Mouse (Mus musculus) midbrain, embryonic 14.5 days (tissue): ENCODE data around the gene Pla2g4c. TPM values are rescaled to one million over a fixed set of nuclear protein-coding genes. Genes with fewer than 3 reads are reported as not detected.
"Not testable (repeated sequence)": the region's sequence is repeated elsewhere in the genome, so short reads cannot be mapped to it uniquely, and the experiment has no call there.

ENCODE experiments used
- ATAC-seq: fragments of 200-750 bp; cut with Nextera tagmentation; 2 replicates; pipeline ENCODE4 v1.8.0; 2017; ENCODE audit warnings: moderate number of reproducible peaks, moderate library complexity; ENCODE audit not compliant: low FRiP score, low TSS enrichment
- DNase-seq: peaks from one replicate; pipeline ENCODE4 v3.0.0-alpha.2; 2015
- H3K27ac ChIP-seq: fragments of 300-500 bp; sonication (generic); replicated peaks from 2 replicates; pipeline ENCODE4 v1.5.1; 2014; ENCODE audit warnings: mild to moderate bottlenecking, low read depth, low read length, moderate library complexity
- H3K27me3 ChIP-seq: fragments of 300-500 bp; sonication (generic); 2 replicates; pipeline ENCODE4 v1.6.1; 2014; ENCODE audit warnings: low read length, control low read depth, mixed read lengths; ENCODE audit not compliant: control insufficient read depth, insufficient read depth
- H3K36me3 ChIP-seq: fragments of 300-500 bp; sonication (generic); 2 replicates; pipeline ENCODE4 v1.6.1; 2014; ENCODE audit warnings: low read length, control low read depth; ENCODE audit not compliant: control insufficient read depth, insufficient read depth
- H3K4me1 ChIP-seq: fragments of 300-500 bp; sonication (generic); 2 replicates; pipeline ENCODE4 v1.6.1; 2014; ENCODE audit warnings: mild to moderate bottlenecking, antibody characterized with exemption, low read length, control low read depth; ENCODE audit not compliant: control insufficient read depth, insufficient read depth
- H3K4me2 ChIP-seq: fragments of 300-500 bp; sonication (generic); 2 replicates; pipeline ENCODE4 v1.6.1; 2014; ENCODE audit warnings: mild to moderate bottlenecking, low read length, moderate library complexity
- H3K4me3 ChIP-seq: fragments of 300-500 bp; sonication (generic); replicated peaks from 2 replicates; pipeline ENCODE4 v1.5.1; 2014; ENCODE audit warnings: low read depth, low read length
- H3K9ac ChIP-seq: fragments of 300-500 bp; sonication (generic); replicated peaks from 2 replicates; pipeline ENCODE4 v1.6.1; 2014; ENCODE audit warnings: mild to moderate bottlenecking, low read length, moderate library complexity
- H3K9me3 ChIP-seq: fragments of 300-500 bp; sonication (generic); 2 replicates; pipeline ENCODE4 v1.6.1; 2016; ENCODE audit warnings: low read length, control low read depth, mixed read lengths; ENCODE audit not compliant: control insufficient read depth
- WGBS: fragments of 180-500 bp; shearing (Covaris S2); extraction: QIAGEN DNeasy Blood & Tissue Kit; methylation state at CpG from one replicate; pipeline ENCODE4 v1.1.7; 2014; 5-methylcytosine and 5-hydroxymethylcytosine counted together
- polyA plus RNA-seq: library from polyadenylated mRNA; unstranded; fragments of >200 nt; fragmentation: Nextera tagmentation; extraction: Ambion mirVana; gene quantifications from 2 replicates; pipeline ENCODE4 v1.2.1, GENCODE M21; 2014

Pla2g4c gene
- polyA plus RNA-seq: 0.51 and 1.5 TPM in 2 replicates

DNA sequence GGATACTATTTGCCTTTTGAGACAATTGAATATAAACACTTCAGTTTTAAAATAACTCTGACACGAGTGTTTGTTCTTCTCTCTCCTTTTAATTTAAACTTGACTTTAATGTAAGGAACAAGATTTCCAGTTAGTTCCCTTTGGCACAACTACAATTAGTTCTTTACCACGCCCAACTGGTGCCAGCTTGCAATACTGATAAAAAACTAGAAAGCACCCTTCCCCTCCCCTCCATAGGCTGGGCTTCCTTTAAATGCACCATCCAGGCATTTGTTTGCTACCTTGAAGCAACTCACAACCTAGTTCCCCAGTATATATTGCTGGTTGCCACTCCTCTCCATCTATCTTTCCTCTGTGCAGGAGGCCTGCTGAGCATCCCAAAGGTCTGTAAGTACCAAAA lies at the start of gene Pla2g4c:
Gene Pla2g4c, plus strand, starts transcription at position 340 of the 400 bp plus-strand sequence.
- no peaks in the 10 kb centered on the region for H3K27me3 ChIP-seq
- H3K27ac ChIP-seq: no peak within 1 kb of the TSS
- ATAC-seq (no peak), DNase-seq (no peak)
- no peaks in the 10 kb centered on the region for H3K36me3 ChIP-seq
- no peaks in the 10 kb centered on the region for H3K9me3 ChIP-seq
- 88% methylated on average over 2 of the region's 2 CpGs for WGBS
- no peak within 1 kb of the TSS for H3K4me2 ChIP-seq
- no peaks in the 10 kb centered on the region for H3K4me1 ChIP-seq
- no peak within 1 kb of the TSS for H3K9ac ChIP-seq
- no peak within 1 kb of the TSS for H3K4me3 ChIP-seq

DNA sequence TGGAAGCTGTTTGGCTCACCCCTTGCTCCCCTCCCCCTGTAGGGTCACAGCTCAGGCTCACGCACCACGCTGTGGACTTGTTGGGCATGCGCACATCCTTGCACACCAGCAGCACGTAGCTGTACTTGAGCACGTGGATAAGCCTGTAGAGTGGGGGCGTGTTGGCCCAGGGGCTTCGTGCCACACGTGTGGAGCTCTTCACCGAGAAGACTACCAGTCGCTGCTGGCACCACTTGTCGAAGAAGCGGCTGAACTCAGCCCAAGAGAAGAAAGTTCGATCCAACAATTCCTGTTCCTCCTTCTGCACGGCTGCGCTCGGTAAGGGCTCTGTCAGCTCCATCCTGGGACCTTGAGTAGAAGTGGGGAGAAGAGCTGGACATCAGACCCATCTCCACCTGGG lies 47.4 kb upstream of the Pla2g4c start, which contains the start of gene Lig1:
Gene Lig1, plus strand, starts transcription at position 203 of the 400 bp plus-strand sequence.
- Histone ChIP-seq H3K27me3 (no peaks in the 10 kb centered on the region), H3K9me3 (no peaks in the 10 kb centered on the region), H3K4me3 (peak within 1 kb of the TSS; percentile 67), H3K27ac (peak within 1 kb of the TSS; percentile 92; the same call in 1 of the 2 replicates), H3K4me2 (peak within 1 kb of the TSS; percentile 72), H3K9ac (peak within 1 kb of the TSS; percentile 78), H3K36me3 (peaks cover 33% of the 10 kb centered on the region), H3K4me1 (peaks cover 3% of the 10 kb centered on the region; the same call in 1 of the 2 replicates)
- WGBS: 97% methylated on average over 16 of the region's 16 CpGs
- no peak for ATAC-seq
- DNase-seq: no peak

DNA sequence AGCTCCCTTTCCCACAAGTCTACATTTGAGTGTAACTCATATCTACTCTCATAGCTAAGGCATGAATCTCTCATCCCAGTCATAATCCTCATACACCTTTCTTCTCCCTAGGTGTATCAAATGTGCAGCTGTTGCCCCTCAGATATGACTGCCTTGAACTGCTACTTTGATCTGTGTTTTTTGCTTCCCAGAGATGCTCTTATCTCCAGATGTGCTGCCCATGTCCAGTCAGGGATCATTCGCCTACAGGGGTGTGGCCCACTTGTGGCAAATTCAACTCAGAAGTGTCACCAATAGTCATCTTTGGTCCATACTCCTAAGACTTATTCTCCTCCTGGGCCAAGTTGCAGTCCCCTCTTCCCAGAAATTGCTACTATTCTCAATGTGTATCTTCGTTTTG lies 46.6 kb upstream of the Pla2g4c start:
- WGBS: 33% methylated on average over 2 of the region's 2 CpGs
- H3K9me3 ChIP-seq: no peaks in the 10 kb centered on the region
- DNase-seq (no peak), ATAC-seq (0 out of 2 replicates have a peak, but pooled peaks have one; percentile 0)
- no peaks in the 10 kb centered on the region for H3K27me3 ChIP-seq
- H3K36me3 ChIP-seq: peaks cover 35% of the 10 kb centered on the region
- peak overlapping the region; percentile 67 for H3K4me3 ChIP-seq
- H3K4me1 ChIP-seq: peaks cover 3% of the 10 kb centered on the region; the same call in 1 of the 2 replicates
- peak overlapping the region; percentile 78 for H3K9ac ChIP-seq
- peak overlapping the region; percentile 72 for H3K4me2 ChIP-seq
- H3K27ac ChIP-seq: peak overlapping the region; percentile 92; the same call in 1 of the 2 replicates

DNA sequence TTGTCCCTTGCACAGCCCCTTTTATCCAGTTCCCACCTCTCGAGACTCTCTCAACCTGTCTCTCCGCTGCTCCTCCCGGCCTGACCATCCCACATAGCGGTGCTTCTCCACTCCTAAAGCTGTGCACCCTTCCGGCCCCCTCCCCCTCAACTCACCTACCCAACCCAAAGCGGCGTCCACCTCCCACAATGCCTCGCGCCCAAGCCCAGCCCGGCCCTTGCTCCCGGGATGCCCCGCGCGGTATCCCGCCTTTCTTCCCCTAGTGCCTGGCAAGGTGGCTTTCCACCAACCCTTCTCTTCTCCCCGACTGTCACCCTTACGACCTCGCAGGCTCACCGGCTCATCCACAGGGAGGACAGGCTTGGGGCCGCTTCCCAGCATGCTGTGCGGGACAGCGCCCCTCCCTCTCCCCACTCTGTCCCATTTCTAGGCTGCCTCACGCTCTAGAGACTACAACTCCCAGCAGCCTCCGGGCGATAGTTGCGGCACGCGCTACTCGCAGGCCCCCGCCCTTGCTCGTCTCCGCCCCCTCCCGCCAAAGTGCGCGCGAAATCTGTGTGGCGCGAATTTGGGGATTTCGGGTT lies 46.1 kb upstream of the Pla2g4c start, which contains the start of gene Zswim9:
Gene Zswim9, minus strand, starts transcription at position 414 of the 584 bp plus-strand sequence.
- Histone ChIP-seq H3K27me3 (no peaks in the 10 kb centered on the region), H3K9ac (peak within 1 kb of the TSS; percentile 78), H3K4me1 (peaks cover 3% of the 10 kb centered on the region; the same call in 1 of the 2 replicates), H3K36me3 (peaks cover 38% of the 10 kb centered on the region), H3K4me3 (peak within 1 kb of the TSS; percentile 67), H3K4me2 (peak within 1 kb of the TSS; percentile 72), H3K27ac (peak within 1 kb of the TSS; percentile 92), H3K9me3 (no peaks in the 10 kb centered on the region)
- ATAC-seq (peak; percentile 97), DNase-seq (peak; percentile 97)
- WGBS: under 1% methylated on average over 39 of the region's 39 CpGs

DNA sequence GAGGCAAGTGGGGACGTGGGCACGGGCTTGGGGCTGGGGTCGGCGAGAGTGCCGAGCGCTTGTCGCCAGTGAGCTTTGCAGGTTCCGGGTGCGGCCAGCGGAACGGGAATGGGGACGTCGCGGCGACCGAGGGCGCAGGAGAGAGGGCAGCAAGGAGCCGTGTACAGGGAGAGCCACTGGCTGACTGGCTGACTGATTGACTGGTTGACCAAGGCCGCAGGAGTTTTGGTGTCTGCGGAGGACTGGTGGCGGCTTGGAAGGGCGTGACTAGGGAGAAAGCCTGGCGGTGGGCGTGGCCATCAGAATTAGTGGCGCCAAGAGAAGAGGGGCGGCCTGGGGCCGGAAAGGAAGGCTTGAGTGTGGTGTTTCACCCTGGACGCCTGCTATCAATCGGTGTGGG lies 45.5 kb upstream of the Pla2g4c start:
- Histone ChIP-seq H3K4me3 (peak overlapping the region; percentile 67), H3K4me2 (peak overlapping the region; percentile 72), H3K36me3 (peaks cover 36% of the 10 kb centered on the region)
- H3K9ac ChIP-seq, DNase-seq, H3K4me1 ChIP-seq, H3K27me3 ChIP-seq, H3K27ac ChIP-seq, H3K9me3 ChIP-seq: not testable (repeated sequence)
- WGBS: 0% methylated on average over 11 of the region's 29 CpGs
- peak; percentile 60 for ATAC-seq

DNA sequence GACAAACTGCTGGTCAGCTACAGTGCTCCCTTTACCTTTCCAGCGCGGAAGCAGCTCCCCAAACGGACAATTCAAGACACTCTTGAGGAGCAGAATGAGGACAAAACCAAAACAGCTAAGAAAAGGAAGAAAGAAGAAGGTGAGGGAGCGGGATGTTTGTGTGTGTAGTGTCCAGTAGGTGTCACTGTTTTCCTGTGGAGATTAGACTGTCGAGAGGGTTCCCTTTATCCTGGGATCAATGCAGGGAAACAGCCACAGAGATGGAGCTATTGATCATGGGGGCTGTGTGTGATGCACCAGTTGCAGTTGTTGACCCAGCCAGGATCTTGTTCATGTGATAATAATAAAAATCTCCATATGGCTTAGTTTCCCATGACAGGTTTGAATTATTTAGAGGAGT lies 35.8 kb upstream of the Pla2g4c start:
- ATAC-seq (no peak; the same call in 1 of the 2 replicates), DNase-seq (peak; percentile 77)
- Histone ChIP-seq H3K27me3 (no peaks in the 10 kb centered on the region), H3K27ac (no peak overlapping the region), H3K36me3 (peaks cover 77% of the 10 kb centered on the region), H3K9me3 (no peaks in the 10 kb centered on the region), H3K4me1 (no peaks in the 10 kb centered on the region), H3K9ac (no peak overlapping the region), H3K4me3 (no peak overlapping the region), H3K4me2 (no peak overlapping the region)
- 53% methylated on average over 5 of the region's 5 CpGs for WGBS

DNA sequence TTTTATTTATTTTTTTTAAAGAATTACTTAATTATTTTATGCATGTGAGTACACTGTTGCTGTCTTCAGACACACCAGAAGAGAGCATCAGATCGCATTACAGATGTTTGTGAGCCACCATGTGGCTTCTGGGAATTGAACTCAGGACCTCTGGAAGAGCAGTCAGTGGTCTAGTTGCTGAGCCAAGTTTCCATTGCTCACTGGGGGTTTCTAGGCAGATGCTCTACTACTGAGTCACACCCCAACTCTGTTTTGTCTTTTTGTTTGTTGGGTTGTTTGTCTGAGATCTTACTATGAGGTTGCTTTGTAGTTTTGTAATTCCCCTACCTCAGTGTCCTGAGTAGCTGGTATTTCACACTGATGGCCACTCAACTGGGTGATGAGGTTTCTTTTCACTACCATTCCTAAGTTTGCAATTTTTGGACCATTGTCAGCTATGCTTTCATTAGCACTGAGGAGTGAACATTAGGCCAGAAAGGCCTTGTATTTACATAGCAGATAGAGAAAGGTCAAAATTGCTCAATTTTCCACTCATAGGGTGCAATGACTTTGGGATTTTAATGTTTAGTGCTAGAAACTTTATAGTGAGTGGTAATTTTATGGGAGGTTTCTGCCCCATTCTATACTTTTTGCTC lies 34.3 kb upstream of the Pla2g4c start:
- Histone ChIP-seq H3K4me3 (no peak overlapping the region), H3K9me3 (no peaks in the 10 kb centered on the region), H3K9ac (no peak overlapping the region), H3K4me1 (no peaks in the 10 kb centered on the region), H3K27ac (no peak overlapping the region), H3K27me3 (no peaks in the 10 kb centered on the region), H3K36me3 (peaks cover 85% of the 10 kb centered on the region), H3K4me2 (no peak overlapping the region)
- DNase-seq (no peak), ATAC-seq (no peak)
- 87% methylated on average over 1 of the region's 1 CpGs for WGBS

DNA sequence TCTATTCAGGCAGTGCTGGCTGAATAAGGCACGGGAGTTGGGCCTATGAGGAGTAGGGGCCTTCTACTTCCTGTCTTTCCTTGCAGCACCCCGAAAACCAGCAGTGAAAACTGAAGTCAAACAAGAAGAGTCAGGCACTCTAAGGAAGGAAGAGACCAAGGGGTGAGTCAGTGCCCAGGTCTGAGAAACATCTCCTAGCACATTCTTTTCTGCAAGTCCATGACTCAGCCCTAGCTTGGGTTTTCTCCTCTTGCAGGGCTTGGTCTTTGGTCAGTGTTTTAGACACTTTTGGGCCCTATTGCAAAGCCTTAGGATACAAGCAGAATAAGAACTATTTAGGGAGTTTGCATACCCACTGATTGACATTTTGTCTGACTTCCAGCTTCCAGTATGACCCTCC lies 33.1 kb upstream of the Pla2g4c start:
- no peaks in the 10 kb centered on the region for H3K4me1 ChIP-seq
- no peak overlapping the region for H3K9ac ChIP-seq
- H3K4me3 ChIP-seq: no peak overlapping the region
- H3K36me3 ChIP-seq: peaks cover 89% of the 10 kb centered on the region
- H3K27ac ChIP-seq: no peak overlapping the region
- ATAC-seq (no peak), DNase-seq (no peak)
- no peaks in the 10 kb centered on the region for H3K27me3 ChIP-seq
- H3K4me2 ChIP-seq: no peak overlapping the region
- H3K9me3 ChIP-seq: no peaks in the 10 kb centered on the region
- WGBS: 86% methylated on average over 2 of the region's 2 CpGs
